Mouse (Mus musculus): Measurements from ENCODE around the gene Clstn1. TPM values are rescaled to one million over a fixed set of nuclear protein-coding genes. Genes with fewer than 3 reads are reported as not detected.

The Clstn1 gene
- polyA plus RNA-seq, 1 experiment from 2014 or later, result 21.3 TPM

DNA sequence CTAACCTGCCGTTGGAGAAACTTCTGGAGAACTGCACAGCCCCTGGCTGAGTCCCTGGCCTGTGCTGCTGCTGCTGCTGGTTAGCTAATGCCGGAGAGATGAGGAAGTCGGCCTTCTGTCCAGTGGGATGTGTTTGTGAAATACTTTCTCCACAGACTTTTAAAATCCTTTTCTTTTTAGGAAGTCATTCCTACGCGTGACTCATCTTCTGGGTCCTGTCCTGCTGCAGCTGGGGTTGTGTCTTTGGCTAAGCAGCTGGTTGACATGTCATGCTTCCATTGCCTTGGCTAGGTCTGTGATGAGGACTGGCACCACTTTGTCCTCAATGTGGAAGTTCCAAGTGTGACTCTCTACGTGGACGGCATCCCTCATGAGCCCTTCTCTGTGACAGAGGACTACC lies 51.7 kb downstream of the Clstn1 start:
- Histone ChIP-seq H3K4me3 (no peak overlapping the region), H3K27ac (no peak overlapping the region), H3K9me3 (replicated peaks) (no peaks in the 10 kb centered on the region), H3K36me3 (peaks cover 13% of the 10 kb centered on the region; the same call in 1 of the 2 replicates), H3K27me3 (no peaks in the 10 kb centered on the region), H3K4me2 (no peak overlapping the region), H3K9ac (no peak overlapping the region), H3K4me1 (replicated peaks) (no peaks in the 10 kb centered on the region)
- ATAC-seq (replicated peaks; ENCODE audit: insufficient number of reproducible peaks, insufficient read depth, low FRiP score, low read depth), result no peak
- WGBS, result 80% methylated on average over 7 of the region's 7 CpGs

DNA sequence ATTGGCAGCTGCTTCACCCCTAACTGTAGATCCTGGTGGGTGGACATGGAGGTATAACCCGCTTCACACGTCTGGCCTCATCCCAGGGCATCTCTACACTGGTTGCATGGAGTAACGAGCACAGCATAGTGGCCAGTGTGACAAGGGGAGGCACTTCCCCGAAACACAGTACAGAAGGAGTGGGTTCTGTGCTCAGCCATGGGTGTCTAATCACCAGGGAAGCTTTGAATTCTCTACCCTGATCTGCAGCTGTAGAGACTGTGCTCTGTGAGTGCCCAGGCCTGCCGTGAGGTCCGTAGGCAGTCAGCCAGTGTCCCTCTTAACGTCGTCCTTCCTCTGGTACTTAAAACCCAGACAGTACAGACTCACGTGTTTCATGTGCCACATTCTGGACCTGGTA lies 54.6 kb downstream of the Clstn1 start:
- Histone ChIP-seq H3K9me3 (replicated peaks) (no peaks in the 10 kb centered on the region), H3K4me3 (no peak overlapping the region), H3K4me2 (no peak overlapping the region), H3K27me3 (no peaks in the 10 kb centered on the region), H3K36me3 (peaks cover 15% of the 10 kb centered on the region), H3K27ac (no peak overlapping the region), H3K4me1 (replicated peaks) (no peaks in the 10 kb centered on the region), H3K9ac (no peak overlapping the region)
- no peak for ATAC-seq (replicated peaks; ENCODE audit: insufficient number of reproducible peaks, insufficient read depth, low FRiP score, low read depth)
- 78% methylated on average over 9 of the region's 9 CpGs for WGBS

DNA sequence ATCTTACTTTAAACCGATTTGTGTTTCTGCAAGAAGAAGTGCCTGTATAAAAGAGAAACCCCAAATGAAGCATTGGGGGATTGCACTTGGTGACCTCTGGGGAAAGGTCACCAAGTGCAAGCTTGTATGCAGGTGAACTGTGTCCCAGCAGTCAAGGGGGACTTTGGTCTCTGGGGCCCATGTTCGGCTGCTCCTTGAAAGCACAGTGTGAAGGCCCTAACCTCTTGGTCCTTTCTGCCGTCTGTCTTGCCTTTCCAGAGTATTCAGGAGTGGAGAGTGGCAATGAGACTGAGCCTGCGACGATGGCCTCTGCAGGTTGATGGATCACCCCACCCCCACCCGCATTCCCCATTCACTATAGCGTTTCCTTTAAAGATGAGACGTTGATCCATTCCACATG lies 55.1 kb downstream of the Clstn1 start:
- 65% methylated on average over 8 of the region's 8 CpGs for WGBS
- H3K9ac ChIP-seq, result no peak overlapping the region
- no peaks in the 10 kb centered on the region for H3K9me3 ChIP-seq (replicated peaks)
- H3K27ac ChIP-seq, result no peak overlapping the region
- H3K27me3 ChIP-seq, result no peaks in the 10 kb centered on the region
- no peak for ATAC-seq (replicated peaks; ENCODE audit: insufficient number of reproducible peaks, insufficient read depth, low FRiP score, low read depth)
- H3K4me1 ChIP-seq (replicated peaks), result no peaks in the 10 kb centered on the region
- peaks cover 20% of the 10 kb centered on the region for H3K36me3 ChIP-seq
- H3K4me2 ChIP-seq, result no peak overlapping the region
- no peak overlapping the region for H3K4me3 ChIP-seq

DNA sequence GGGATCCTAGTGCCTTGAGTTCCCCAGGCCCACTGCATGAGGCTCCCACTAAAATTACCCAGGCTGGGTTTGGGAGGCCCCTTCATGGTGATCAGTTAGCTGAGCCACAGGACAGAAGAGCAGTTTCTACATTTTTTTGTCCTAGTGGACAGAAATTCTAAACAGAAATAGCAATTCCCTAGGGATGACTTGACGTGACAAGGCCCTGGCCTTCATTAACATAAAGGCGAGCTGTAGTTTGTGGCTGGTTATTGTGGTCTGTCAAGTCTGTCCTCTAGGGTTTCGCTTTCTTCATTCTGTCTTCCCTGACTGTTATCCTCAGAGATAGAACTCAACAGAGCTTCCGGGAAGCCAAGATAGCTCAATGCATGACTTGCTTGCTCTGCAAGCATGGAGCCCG lies 55.7 kb downstream of the Clstn1 start:
- Histone ChIP-seq H3K4me2 (no peak overlapping the region), H3K9ac (no peak overlapping the region), H3K4me3 (no peak overlapping the region), H3K4me1 (replicated peaks) (no peaks in the 10 kb centered on the region), H3K9me3 (replicated peaks) (no peaks in the 10 kb centered on the region), H3K27me3 (no peaks in the 10 kb centered on the region), H3K36me3 (peaks cover 25% of the 10 kb centered on the region), H3K27ac (no peak overlapping the region)
- 86% methylated on average over 5 of the region's 5 CpGs for WGBS
- no peak for ATAC-seq (replicated peaks; ENCODE audit: insufficient number of reproducible peaks, insufficient read depth, low FRiP score, low read depth)

DNA sequence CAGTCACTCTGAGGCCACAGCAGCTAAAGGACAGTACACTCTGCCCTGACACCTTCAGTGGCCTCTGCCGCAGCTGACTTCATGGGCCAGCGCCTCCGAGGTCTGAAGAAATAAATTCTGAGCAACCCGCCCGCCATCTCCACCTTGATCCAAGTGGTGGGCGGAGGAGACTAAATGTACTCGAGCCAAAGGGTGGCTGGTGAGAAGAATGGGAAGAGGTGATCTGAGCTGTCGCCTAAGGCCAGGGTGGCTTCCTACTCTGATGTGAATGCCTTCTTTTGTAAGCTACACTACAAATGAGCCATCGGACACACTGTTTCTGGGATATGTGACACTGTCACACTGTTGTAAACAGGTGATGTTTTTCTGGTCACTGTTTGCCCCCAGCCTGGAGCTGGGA lies 59.5 kb downstream of the Clstn1 start:
- no peak overlapping the region for H3K9ac ChIP-seq
- H3K27me3 ChIP-seq, result no peaks in the 10 kb centered on the region
- no peak for ATAC-seq (replicated peaks; ENCODE audit: insufficient number of reproducible peaks, insufficient read depth, low FRiP score, low read depth)
- no peak overlapping the region for H3K4me2 ChIP-seq
- 90% methylated on average over 9 of the region's 9 CpGs for WGBS
- peaks cover 22% of the 10 kb centered on the region for H3K36me3 ChIP-seq
- H3K27ac ChIP-seq, result no peak overlapping the region
- H3K4me3 ChIP-seq, result no peak overlapping the region
- H3K9me3 ChIP-seq (replicated peaks), result no peaks in the 10 kb centered on the region
- no peaks in the 10 kb centered on the region; the same call in 1 of the 2 replicates for H3K4me1 ChIP-seq (replicated peaks)

DNA sequence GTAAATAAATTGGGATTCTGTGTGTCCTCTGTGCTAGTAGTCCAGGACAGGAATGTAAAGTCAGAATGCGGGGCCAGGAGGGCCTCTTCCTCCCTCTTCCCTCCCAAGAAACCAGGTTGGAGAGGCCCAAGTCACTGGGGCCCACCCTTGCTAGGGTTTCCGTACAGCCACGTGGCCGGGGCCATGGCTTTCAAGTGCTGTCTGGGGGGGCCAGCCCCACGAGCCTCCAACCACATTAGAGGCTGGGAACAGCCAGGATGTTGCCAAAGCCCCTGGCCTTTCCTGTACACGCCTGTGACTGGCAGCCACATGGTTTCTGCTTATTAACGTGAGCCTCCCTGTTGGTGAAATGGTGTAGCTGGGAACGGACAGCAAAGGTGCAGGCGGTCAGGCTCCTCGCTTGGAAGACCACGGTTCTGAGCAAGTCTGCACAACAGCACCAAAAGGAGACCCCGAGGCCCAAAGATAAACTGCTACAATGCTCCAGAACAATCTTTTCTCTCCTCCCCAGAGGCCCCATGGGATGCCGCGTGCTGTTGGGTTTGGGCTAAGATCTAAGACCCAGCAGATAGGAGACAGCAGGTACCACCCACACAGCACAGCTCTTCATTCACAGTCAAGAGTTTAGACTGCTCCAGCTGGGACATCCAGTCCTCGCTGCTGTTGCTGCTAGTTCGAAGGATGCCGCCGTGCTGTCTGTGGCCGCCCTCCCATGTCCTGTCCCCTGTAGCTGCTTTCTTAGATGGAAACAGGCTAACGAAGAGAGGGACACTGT lies 62.0 kb downstream of the Clstn1 start:
- no peaks in the 10 kb centered on the region; the same call in 1 of the 2 replicates for H3K4me1 ChIP-seq (replicated peaks)
- H3K27ac ChIP-seq, result no peak overlapping the region
- ATAC-seq (replicated peaks; ENCODE audit: insufficient number of reproducible peaks, insufficient read depth, low FRiP score, low read depth), result no peak
- H3K9ac ChIP-seq, result no peak overlapping the region
- H3K4me2 ChIP-seq, result no peak overlapping the region
- peaks cover 22% of the 10 kb centered on the region for H3K36me3 ChIP-seq
- H3K4me3 ChIP-seq, result no peak overlapping the region
- 77% methylated on average over 20 of the region's 20 CpGs for WGBS
- no peaks in the 10 kb centered on the region for H3K27me3 ChIP-seq
- H3K9me3 ChIP-seq (replicated peaks), result no peaks in the 10 kb centered on the region

DNA sequence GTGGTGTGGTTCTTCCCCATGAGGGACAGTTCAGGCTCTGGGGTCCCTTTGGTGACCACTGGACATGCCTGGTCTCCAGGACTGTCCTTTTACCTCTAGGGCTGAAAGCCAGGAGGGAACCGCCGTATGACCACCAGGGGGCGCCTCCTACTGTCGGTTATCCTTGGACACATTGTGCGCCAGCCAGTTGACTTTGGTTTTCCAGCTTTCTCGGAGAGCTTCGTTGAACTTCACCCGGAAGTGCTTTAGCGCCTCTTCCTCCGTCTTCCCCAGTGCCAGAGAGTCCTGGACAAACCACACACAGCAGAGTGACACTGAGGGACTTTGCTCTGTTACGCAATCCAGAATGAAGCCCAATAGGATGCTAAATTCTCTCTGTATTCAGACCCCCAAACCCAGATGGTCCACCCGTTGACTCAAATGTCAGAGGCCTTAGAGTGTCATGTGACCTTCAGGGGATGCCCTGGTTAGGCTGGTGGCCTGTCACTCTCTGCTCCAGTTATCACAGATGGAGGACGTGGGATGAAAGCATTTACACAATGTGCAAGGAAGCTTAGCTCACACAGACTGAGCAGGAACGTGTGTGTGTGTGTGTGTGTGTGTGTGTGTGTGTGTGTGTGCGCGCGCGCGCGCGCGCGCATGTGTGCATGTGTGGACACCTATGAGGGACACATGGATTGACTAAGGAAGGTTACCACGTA lies 64.4 kb downstream of the Clstn1 start:
- no peak overlapping the region for H3K4me2 ChIP-seq
- H3K27ac ChIP-seq, result no peak overlapping the region
- no peaks in the 10 kb centered on the region for H3K9me3 ChIP-seq (replicated peaks)
- H3K27me3 ChIP-seq, result no peaks in the 10 kb centered on the region
- peaks cover 16% of the 10 kb centered on the region for H3K36me3 ChIP-seq
- no peaks in the 10 kb centered on the region; the same call in 1 of the 2 replicates for H3K4me1 ChIP-seq (replicated peaks)
- no peak overlapping the region for H3K9ac ChIP-seq
- 63% methylated on average over 24 of the region's 24 CpGs for WGBS
- ATAC-seq (replicated peaks; ENCODE audit: insufficient number of reproducible peaks, insufficient read depth, low FRiP score, low read depth), result no peak
- no peak overlapping the region for H3K4me3 ChIP-seq

DNA sequence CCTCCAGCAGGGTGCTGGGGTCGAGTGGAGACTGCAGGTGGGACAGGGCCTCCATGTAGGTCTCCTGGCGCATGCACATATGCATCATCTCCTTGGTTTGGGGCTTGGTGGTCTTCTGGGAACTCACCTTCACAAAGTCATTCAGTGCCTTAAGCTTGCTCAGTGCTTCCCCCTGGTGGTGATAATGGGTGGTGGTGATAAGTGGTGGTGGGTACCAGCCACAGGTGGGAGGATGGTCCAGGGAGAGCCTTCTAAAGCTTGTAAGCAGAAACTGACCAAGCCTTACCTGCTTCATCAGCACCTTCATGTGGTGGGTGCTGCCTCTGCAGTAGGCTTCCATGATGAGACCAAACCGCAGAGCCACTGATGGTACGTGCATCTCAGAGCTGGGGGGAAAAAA lies 68.0 kb downstream of the Clstn1 start:
- ATAC-seq (replicated peaks; ENCODE audit: insufficient number of reproducible peaks, insufficient read depth, low FRiP score, low read depth), result no peak
- Histone ChIP-seq H3K9ac (no peak overlapping the region), H3K27me3 (no peaks in the 10 kb centered on the region), H3K36me3 (peaks cover 6% of the 10 kb centered on the region; the same call in 1 of the 2 replicates), H3K9me3 (replicated peaks) (no peaks in the 10 kb centered on the region), H3K4me3 (no peak overlapping the region), H3K27ac (no peak overlapping the region), H3K4me2 (no peak overlapping the region), H3K4me1 (replicated peaks) (no peaks in the 10 kb centered on the region)
- 88% methylated on average over 4 of the region's 4 CpGs for WGBS

DNA sequence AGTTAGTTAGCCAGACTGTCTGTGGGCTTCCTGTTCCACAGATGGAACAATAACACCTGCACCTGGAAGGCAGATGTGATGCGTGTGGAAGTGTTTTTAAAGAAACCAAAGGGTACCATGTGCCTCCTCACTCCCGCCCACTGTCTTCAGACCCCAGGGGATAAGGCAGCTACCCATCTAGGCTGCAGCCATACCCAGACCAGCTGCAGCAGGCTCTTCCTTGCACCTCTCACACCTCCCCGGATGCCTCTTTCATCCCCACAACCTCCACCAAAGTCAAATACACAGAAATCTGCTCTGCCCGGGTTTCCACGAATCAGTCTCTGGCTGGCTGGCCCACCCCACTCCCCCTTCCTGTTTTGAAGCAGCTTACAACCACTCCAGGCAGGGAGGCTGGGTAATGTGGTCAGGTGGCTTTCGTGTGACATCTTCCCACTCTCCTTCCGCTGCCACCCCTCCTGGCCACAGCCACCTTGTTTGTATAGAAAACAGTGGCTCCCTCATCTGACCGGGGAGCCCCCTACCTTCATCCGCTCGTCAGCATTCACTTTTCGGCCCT lies 71.7 kb downstream of the Clstn1 start:
- ATAC-seq (replicated peaks; ENCODE audit: insufficient number of reproducible peaks, insufficient read depth, low FRiP score, low read depth), result no peak
- WGBS, result 68% methylated on average over 11 of the region's 11 CpGs
- peaks cover 6% of the 10 kb centered on the region; the same call in 1 of the 2 replicates for H3K36me3 ChIP-seq

DNA sequence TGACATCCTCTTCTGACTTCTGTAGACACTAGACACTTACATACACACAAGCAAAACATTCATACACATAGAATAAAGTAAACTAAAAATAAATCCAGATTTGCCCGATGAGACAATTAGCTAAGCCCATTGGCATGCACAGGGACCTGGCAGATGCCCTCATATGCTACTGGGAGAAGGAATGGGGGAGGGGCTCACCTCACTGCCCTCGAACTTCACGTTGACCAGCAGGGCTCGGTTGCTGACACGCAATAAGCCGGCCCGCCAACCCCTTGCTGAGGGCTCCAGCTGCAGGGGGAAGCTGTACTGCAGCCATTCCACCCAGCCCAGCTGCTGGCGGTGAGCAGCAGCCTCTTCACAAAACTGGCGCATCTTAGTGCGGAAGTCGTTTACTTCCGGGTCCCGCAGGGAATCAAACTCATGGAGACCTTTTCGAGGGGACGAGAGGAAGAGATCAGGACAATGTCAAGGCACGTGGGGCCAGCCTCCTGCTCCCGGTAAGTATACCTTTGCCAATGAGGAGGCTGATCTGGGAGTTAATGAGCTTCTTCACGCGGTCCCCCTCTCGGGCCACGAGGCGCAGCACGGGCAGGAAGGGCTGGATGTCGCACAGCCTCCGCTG lies 73.3 kb downstream of the Clstn1 start:
- no peak for ATAC-seq (replicated peaks; ENCODE audit: insufficient number of reproducible peaks, insufficient read depth, low FRiP score, low read depth)
- no peak overlapping the region for H3K9ac ChIP-seq
- H3K9me3 ChIP-seq (replicated peaks), result no peaks in the 10 kb centered on the region
- 59% methylated on average over 25 of the region's 25 CpGs for WGBS
- H3K4me3 ChIP-seq, result peak overlapping the region; percentile 2; the same call in 1 of the 2 replicates
- peaks cover 2% of the 10 kb centered on the region; the same call in 1 of the 2 replicates for H3K36me3 ChIP-seq
- peak overlapping the region; percentile 35 for H3K4me2 ChIP-seq
- peaks cover 11% of the 10 kb centered on the region for H3K4me1 ChIP-seq (replicated peaks)
- no peak overlapping the region for H3K27ac ChIP-seq
- no peaks in the 10 kb centered on the region for H3K27me3 ChIP-seq

More for the DNA sequence above, 71.7 kb downstream of the Clstn1 start:
- Histone ChIP-seq H3K27me3 (no peaks in the 10 kb centered on the region), H3K4me3 (no peak overlapping the region), H3K27ac (no peak overlapping the region), H3K4me2 (no peak overlapping the region), H3K9ac (no peak overlapping the region), H3K9me3 (replicated peaks) (no peaks in the 10 kb centered on the region), H3K4me1 (replicated peaks) (peaks cover 7% of the 10 kb centered on the region)

DNA sequence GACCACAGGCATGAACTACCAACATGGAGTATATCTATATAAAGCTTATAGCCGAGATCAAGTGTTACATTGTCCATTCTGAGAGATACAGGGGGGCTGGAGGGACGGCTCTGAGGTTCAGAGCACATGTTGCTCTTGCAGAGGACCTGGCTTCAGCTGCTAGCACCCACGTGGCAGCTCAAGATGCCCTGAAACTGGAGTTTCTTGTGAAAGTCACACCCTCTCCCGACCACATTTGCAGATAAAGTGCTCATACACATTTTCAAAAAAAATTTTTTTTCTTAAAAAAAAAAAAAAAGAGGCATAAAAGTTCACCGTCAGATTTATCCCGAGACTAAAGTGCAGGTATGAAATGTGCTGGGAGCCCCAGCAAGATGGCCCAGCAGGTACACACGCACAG lies 74.3 kb downstream of the Clstn1 start:
- Histone ChIP-seq H3K9ac (no peak overlapping the region), H3K9me3 (replicated peaks) (no peaks in the 10 kb centered on the region), H3K27me3 (no peaks in the 10 kb centered on the region), H3K4me3 (no peak overlapping the region), H3K36me3 (no peaks in the 10 kb centered on the region), H3K4me2 (no peak overlapping the region), H3K4me1 (replicated peaks) (peaks cover 11% of the 10 kb centered on the region), H3K27ac (no peak overlapping the region)
- WGBS, result 84% methylated on average over 7 of the region's 7 CpGs
- no peak for ATAC-seq (replicated peaks; ENCODE audit: insufficient number of reproducible peaks, insufficient read depth, low FRiP score, low read depth)
